Mouse (Mus musculus) frontal cortex, adult 2 months (tissue): ENCODE measurements around the gene Ano1. TPM values are rescaled to one million over a fixed set of nuclear protein-coding genes. Genes with fewer than 3 reads are reported as not detected.

Experiments used
- DNase-seq, 2 experiments: peaks; one replicate each; pipeline ENCODE4 v3.0.0; 2022; ENCODE audit warnings: low spot score in 1 of 2; ENCODE audit errors: extremely low spot score in 1 of 2
- polyA plus RNA-seq: library from polyadenylated mRNA; depleted of rRNA; stranded (reverse); fragments of >200 nt; gene quantifications from 2 replicates; pipeline ENCODE4 v1.2.3, GENCODE M21; 2012

Ano1 gene
- polyA plus RNA-seq, 1 experiment, result 8.9 TPM

DNA sequence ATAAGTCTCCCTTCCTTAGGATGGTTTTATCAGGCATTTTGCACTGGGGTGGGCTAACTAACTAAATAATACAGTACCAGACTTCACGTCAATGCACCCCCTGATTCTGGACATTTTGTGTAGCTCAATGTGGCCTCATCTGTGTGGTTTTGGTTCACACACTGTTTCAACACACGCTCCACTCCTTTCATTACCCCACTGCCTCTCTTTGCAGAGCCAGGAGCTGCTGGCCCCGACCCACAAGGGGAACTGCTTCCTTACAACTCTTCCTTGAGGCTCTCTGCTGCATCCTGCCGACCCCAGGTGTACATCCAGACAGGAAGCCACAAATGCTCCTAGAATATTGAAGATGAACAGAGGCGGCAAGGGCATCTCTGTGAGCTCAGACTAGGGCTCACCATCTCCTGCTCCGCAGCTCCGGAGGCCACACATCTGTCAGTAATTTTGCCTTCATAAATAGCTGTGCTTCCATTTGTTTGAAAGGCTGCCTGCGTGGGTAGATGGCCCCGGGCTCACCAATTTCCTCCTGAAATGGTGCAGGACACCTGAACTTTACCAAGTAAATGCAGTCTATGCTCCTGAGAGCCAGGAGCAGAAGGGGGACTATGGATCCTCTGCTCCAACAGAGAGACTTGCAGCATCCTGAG is 17.8 kb upstream of the Ano1 start:
- no peak for DNase-seq

DNA sequence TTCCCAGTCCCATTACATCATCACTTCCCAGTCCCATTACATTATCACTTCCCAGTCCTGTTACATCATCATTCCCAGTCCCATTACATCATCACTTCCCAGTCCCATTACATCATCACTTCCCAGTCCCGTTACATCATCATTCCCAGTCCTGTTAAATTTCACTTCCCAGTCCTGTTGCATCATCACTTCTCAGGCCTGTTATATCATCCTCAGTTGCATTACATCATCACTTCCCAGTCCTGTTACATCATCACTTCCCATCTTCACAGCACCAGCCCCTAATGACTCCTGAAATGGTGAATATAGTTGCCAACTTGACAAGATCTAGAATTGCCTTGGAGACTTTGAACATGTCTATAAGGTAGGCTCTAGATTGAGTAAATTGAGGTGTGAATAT is 17.1 kb upstream of the Ano1 start:
- DNase-seq, result no peak

DNA sequence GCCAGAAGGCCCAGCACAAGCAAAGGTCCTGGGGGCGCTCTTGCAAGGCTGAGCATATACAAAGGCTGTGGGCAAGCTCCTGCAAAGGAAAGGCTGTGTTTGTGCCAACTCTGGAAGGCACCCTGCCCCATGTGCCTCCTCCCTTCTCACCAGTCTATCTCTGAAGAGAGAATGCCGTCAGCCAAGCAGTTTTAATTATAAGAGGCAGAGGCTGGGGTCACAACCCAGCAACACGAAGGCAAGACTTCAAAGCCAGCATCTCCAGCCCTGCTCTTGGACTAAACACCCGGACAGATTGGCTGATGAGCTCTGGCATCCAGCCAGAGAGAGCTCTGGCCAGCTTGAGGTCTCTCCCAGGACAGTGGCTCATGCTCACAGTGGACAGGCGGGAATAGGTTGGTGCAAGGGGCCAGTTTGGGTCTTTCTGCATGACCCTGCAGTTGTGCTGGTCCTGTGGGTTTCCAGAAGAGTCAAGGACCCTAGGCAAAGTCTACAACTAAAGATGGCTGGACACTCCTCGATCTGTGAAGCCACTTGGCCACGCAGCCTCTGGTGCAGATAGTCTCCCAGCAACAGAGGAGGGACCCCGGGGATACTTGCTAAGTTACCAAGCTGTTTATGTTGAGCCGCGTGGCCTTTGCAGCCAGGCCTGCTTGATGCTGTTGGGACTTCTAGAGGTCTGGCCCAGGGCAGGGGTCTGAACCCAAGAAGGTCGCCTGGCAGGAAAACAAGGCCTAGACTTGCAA is 12.9 kb upstream of the Ano1 start:
- no peak for DNase-seq

DNA sequence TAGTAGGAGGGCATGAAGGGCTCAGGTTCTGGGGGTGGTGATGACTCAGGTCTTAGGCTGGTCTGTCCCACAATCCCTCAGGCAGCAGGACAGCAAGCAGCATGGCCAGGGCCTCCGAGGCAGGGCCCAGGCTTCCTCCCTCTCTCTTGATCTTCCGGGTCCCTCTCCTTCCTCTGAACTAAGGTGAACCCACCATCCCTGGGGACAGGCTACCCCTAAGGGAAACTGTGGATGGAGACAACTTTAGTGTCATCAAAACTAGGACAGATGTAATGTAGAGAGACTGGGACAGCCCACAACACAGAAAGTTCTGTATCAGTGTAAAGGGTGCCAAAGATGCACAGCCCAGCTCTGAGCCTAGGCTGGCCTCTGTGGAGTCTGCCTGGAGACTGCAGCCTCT is 12.2 kb upstream of the Ano1 start:
- no peak for DNase-seq

DNA sequence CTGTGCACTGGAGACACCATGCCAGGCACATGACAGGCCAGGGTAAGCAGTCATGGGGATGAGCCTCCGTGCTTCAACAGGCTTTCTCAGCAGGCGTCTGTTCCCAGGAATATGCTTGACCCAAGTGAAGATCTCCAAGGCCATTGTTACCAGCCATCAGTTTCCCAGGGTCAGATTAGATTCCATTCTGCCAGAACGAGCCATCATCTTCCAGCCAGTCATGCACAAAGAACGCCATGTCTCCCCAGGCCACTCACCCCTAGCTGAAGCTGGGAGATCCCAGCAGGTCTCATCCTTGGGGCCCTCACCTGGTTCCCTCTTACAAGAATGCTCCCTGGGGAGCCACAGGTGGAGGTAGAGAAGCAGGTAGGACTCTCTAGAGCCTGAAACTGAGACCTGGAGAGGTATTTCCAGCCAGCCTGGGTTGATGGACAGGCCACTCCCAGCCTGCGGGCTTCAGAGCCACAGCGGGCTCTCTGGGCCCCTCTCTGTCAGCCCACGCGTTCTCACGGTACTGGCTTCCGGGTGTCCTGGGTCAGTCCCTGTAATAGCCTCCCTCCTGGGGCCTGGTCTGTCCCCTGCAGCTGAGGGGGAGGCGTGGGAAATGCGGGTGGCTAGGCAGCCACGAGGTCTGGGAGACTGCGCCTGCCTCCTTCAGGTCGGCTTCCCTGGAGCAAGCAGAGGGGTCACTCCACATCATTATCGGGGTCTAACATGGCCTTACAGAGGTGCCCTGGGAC is 10.9 kb upstream of the Ano1 start:
- DNase-seq, result no peak

DNA sequence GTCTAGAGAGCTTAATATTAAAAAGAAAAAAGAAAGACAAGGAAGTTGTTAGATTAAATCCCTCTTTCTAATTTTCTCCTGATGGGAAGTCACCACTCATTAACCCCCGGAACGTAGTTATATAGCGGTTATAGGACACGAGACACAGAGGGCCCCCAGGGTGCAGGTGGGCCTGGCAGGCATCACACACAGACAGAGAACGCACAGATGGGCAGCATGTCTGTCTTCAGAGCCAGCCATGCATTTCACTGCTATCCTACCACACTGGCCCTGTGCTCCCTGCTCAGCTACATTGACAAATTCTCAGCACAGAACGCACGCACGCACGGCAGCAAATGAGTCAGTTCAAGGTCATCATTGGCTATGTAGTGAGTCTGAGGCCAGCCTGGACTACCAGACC is 8.5 kb upstream of the Ano1 start:
- no peak for DNase-seq

DNA sequence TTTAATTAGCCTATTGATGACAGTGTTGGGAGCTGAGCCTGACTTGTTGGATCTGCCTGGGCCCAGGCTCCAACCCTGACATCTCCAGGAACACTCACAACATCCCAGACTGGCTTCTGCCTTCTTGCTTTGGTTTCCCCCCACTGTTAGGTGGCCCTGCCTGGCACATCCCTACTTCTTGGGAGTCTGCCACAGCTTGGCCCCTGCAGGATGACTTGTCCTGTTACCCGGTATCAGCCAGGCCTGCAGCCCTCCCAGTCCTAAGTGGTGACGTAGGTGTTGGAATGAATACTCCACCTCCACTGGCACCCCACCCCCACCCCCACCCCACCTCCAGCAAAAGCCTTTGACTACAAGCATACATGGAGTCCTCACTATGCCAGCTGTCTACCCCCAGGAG is 7.7 kb upstream of the Ano1 start:
- DNase-seq, result no peak

DNA sequence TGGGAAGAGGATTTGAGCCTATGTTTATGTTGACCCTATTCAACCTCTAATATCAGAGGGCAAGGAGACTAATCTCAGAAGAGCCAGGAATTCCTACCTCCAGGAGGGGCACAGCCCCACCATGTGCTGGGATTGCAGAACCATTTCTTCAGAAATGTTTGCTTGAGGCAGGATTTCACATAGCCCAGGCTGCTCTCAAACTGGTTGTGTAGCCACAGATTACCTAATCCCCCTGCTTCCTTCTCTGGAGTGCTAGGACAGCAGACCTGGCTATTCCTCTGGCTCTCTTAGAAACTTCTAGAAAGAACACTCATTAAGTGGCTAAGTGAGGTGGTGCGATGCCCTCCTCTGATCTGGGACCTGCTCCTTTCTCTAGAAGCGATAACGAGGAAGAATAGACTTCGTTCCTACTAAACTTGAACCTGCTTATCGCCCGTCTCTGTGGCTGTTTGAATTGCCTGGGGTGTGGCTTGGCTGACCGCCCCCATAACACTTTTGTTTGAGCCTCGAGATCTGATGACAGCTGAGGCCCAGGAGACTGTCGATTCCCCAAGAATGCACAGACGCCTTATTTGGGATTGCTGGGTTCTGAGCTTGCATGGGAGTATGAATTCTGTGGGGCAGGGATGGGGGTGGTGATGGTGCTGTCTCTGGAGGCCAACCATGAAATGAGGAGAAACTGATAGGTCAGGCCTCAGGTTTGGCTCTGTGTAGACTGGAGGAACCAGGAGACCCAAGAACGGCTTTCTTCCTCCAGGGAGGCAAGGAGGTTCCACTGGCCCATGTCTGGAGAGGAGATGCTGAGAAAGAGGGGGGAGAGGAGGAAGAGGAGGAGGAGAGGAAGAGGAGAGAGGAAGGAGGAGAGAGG is 4.0 kb upstream of the Ano1 start:
- DNase-seq, result no peak

DNA sequence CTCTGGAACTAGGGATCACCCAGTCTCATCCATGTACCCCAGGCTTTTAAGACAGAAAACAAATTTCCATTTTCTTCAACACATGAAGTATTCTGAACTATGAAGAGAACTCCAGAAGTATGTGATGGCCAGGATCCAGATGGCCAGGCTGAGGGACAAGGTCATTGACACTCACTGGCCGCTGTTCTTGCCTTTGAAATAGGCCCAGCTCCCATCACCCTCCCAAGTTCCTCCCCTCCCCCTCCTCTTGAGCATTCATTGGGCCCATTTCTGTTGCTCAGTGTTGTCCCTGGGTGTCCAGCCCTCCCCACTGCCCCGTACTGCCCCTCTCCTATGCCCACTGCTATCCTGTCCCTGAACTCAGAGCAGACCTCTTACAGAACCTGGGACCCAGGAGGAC is 2.9 kb upstream of the Ano1 start:
- DNase-seq, result no peak

DNA sequence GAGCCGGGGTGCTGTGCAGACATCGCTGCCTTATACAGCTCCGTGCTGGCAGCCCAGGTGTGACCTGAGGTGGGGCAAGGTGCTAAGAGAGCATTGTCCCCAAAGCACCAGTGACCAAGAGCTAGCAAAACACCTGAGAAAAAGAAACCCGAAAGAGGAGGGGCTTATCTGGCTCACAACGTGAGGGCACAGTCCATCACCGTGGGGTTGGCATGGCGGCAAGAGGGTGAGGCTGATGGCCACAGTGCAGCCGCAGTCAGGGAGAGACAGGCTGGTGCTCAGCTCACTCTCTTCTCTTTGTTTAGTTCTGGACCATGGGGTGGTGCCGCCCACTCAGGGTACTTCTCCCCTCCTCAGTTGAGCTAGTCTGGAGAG is 1.9 kb upstream of the Ano1 start:
- DNase-seq, result no peak

DNA sequence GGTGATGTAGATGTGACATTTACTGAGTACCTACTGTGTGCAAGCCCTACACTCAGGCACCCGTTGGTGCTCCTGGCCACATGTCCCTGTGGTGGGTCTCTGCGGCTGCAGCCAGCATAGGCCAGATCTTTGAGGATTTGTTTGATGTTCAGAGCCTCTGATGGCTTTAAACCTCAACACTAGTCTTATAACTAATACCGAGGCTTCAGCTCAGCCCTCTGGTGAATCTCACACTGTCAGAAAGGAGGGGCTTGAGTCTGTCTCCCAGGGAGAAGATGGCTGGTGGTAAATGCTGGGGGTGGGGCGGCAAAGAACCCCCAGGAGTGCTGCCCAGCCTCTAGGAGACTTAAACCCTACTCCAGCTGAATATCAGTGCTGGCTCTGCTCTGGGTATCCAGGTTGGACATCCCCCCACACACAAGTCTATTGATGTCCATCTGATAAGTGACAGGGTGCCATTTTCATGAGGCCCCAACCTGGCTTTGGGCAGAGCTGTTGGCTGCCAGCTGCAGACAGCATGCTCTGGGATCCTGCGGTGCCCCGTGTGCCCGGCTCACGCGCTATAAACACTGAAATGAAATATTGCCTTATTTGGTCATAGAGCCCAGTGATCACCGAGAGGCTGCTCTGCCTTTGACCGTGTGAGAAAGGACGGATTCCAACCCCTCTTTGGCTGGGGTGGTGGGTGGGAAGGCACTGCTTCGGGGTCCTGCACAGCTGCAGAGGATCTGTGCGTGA is 1.3 kb upstream of the Ano1 start:
- no peak for DNase-seq

DNA sequence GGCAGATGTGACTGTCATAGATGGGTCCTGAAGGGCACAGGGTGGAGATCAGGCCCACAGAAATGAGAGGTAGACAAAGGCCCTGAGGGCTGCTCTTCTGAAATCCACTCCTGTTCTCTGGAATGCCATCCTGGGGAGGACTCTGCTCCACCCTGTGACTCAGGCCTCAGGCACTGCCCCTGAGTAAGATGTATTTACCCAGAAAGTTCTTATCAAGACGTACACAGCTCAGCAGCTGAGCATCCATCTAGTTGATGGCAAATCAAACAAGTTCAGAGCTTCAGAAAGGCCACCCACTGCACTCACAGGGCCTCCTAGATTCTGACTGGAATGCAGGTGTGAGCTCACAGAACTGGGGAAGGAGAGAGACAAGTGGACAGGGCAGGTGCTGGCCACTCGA is 4.0 kb downstream of the Ano1 start:
- DNase-seq, result no peak

DNA sequence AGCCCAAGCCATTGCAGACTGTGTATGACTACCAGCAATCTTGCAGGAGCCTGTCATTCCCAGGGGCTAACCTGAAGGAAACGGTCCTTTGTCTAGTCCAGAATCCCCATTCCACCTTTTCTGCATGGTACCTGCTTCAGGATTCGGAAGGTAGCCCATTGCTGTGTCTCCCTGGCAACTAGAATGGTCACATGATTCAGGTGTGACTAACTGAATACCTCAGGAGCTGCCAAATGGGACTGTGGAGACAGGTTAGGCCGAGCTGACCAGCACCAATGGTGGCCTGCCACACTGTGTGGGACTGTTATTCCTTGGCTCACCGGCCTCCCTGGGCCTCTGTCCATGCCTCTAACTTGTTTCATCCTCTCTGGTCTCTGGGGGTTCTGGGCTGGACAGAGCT is 5.3 kb downstream of the Ano1 start:
- DNase-seq, result no peak

DNA sequence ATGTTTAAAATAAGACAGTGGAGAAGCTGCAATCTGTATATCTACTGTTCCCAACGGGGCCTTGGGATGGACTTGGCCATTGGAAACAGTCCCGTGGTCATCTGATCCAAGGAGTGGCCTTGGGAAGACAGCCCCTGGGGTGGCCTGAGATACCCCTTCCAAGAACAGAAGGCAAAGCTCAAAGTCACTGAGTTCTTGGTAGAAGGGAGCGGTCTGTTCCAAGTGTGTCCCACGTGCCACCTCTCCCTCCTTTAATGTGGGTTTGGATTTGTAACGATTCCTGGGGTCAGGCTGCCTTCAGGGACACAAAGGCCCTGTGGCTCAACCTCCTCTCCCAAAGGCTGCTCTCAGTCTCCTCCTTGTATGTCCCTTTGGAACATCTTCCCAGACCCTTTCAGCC is 7.9 kb downstream of the Ano1 start:
- no peak for DNase-seq

DNA sequence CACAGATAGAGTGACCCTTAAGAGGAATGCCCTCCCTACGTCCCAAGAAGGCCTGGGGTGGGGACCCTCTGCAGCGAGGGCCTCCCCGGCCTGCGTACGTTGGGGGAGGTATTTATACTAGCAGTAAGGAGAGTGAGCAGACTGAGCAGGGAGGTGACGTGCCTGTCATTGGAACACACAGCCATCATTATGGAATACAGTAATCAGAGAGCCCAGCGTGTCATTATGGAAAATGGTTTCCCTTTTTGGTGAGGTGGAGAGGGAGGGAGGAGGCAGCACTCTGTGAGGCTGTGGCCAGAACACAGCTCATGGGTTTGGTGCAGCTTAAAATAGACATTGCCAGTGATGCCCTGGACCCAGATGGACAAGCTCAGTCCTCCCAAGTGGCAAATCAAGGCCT is 11.1 kb downstream of the Ano1 start:
- DNase-seq, result no peak

DNA sequence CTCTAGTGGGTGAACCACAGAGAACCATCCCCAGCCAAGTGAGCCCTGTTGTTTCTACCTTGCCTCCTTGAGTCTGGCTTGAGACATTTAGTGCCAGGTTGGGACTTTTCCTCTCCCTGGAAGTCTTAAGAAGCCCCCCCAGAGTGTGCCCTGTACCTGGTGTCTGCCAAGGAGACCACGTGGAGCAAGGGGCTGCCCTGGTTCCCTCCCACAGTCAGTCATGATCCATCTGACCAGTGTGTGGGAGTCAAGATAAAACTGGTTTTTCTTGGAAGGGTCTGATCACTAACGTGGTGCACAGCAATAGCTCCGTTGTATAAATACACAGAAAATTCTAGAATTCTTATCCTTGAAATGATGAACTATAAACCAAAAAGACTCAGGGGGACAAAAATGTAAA is 12.0 kb downstream of the Ano1 start:
- DNase-seq, result no peak

DNA sequence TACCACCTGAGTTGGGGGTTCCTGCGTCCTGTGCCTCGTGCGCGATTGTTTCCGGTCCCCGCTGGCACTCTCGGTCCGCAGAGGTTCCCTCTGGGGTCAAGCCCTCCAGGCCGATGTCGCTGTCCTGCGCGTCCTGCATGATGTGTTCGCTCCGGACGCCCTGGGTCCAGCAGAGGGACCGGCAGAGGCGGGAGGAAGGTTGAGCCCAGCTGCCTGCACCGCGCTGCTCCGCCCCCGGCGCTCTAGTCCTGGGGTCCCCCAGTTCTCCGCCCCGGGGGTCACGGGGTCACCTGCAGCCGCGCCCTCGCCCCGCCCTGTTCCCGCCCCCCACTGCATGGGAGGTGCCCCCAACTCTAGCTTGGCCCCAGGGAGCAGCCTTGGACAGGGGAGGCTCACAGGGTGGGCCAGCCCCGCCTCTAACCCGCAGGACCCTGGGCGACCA is 13.4 kb downstream of the Ano1 start:
- no peak for DNase-seq

DNA sequence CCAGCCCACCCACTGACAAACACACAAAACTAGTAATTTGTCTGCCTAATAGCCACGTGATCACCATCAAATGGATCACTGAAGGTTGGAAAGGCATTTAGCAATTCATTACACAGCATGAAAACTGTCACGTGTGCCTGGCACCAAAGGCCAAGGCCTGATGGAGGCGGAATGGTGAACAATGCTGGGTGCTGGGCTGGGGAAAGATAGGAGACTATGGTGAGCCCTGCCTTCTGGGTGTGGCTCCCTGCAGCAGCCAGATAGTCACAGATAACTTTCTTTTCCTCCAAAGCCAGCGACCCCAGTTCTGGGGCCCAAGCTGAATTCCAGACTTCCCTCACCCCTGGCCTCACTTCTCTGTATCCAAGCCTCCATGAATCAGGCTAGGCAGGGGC is 19.9 kb downstream of the Ano1 start:
- DNase-seq, result no peak

DNA sequence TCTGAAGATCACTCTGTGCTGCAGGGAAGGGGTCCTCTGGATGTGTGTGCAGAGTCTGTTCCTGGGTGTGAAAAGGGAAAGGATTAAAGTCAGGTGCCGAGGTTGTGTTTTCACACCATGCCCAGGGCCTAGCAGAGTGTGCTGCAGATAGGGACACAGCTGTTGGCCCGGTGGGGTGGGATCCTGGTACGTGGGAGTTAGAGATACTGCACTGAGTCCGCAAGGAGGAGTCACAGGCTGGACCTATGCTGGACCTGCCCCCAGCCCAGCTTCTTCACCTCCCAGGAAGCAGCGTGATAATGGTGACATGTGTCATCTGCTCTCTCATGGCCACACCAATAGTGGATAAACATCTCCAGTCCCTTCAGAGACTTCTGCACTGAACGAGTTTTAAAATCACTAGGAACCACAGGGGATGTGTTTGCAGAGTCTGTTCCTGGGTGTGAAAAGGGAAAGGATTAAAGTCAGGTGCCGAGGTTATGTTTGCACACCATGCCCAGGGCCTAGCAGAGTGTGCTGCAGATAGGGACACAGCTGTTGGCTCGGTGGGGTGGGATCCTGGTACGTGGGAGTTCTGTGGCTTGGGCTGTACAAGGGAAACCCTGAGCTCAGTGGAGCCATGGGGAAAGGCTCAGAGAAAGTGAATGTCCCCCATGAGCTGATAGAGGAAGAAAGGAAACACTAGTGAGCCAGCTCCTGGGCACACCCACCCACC is 20.4 kb downstream of the Ano1 start:
- DNase-seq, result no peak

DNA sequence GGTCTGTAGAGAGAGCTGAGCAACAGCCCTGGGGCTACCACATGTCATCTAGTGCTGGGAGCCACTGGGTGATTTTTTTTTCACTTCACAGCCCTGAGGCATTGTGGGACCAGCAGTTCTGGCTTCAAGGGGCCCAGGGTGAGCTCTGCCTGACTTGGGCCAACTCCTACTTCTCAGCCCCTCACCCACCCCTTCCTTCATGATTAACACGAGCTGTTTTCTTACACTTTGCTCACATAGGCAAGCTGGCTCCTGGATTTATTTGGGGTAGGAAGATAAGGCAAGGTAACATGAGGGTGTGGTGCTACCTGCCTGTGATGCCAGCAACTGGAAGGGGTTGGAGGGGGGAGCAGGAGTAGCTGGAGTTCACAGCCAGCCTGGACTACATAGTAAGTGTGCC is 27.5 kb downstream of the Ano1 start:
- no peak for DNase-seq
